Mouse (Mus musculus): ENCODE results near the gene Ppm1j. TPM values are rescaled to one million over a fixed set of nuclear protein-coding genes. Genes with fewer than 3 reads are reported as not detected.
"Not testable (repeated sequence)": the region's sequence is repeated elsewhere in the genome, so short reads cannot be mapped to it uniquely, and the experiment has no call there.

The Ppm1j gene
- polyA plus RNA-seq (2012; rRNA removed) = 178 and 205 TPM in 2 replicates

DNA sequence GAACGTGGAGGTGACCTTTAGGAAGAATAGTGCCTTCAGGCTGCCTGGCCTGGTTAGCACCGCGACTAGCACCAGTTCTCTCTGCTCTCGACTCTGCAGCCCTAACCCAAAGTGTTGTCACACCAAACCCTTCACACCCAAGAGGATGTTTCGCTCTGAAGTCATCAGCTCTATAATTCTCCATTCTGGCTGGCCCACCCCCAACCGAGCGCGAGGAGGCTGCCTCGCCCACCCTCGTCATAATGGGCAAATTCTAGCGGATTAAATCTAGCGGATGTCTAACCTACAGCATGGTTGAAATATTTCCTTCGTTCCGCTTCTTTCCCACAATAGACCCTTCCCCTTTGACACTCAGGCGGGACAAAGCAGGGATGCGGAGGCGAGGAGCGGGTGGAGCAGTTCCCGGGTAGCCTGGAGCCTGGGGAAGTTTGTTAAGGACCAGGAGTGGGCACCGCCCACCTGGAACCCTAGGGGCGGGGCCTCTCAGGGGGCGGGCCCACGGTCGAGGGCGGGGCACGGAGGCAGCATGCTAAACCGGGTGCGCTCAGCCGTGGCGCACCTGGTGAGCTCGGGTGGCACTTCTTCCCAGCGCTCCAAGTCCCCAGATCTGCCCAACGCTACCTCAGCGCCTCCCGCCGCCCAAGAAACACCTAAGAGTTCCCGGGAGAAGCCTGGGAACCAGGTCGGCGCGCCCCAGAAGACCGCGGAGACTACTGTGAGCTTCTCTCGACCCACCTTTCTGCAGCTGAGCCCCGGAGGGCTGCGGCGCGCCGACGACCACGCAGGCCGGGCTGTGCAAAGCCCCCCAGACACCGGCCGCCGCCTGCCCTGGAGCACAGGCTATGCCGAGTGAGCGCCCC, at the start of gene Ppm1j:
Gene Ppm1j (plus strand): TSS at position 496 of the 860 bp plus-strand sequence.
- H3K4me3 ChIP-seq (ENCODE audit: control insufficient read depth, low read depth, low read length) = peak within 1 kb of the TSS; percentile 89
- H3K4me1 ChIP-seq (ENCODE audit: control insufficient read depth, insufficient read depth, low read length) = peaks cover 18% of the 10 kb centered on the region
- H3K27me3 ChIP-seq (ENCODE audit: control insufficient read depth, insufficient read depth, low read length) = no peaks in the 10 kb centered on the region; the same call in 1 of the 2 replicates
- no peak within 1 kb of the TSS for H3K27ac ChIP-seq (ENCODE audit: control insufficient read depth, insufficient read depth, low read depth, low read length)
- H3K36me3 ChIP-seq (ENCODE audit: control insufficient read depth, insufficient read depth, low read length) = no peaks in the 10 kb centered on the region
- peak; percentile 22 for TF ChIP-seq POLR2A (IDR thresholded peaks at IDR 0.05; ENCODE audit: control insufficient read depth, low read depth, low read length)
- no peak for TF ChIP-seq CTCF (IDR thresholded peaks at IDR 0.05; ENCODE audit: control insufficient read depth, insufficient read depth, insufficient replicate concordance, low read depth, low read length)

DNA sequence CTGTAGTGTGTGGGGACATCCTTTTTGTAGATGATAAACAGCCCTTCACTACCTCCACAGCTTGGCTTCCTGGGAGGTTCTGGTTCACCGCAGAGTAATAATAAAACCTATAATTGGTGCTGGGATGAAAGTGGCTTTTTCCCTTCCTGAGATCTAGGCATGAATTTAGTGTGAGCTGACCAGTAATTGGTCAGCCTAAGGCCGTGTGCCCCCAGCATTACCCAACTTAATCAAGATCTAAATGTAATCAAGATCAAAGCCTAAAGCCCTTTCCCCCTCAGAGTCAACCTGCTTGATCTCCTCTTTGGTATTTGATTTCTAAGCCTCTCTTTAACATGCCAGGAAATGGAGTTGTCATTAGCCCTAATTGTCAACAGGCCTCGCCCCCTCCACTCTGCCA, 47.9 kb upstream of the Ppm1j start:
- no peak overlapping the region for H3K27ac ChIP-seq (ENCODE audit: control insufficient read depth, insufficient read depth, low read depth, low read length)
- H3K4me1 ChIP-seq (ENCODE audit: control insufficient read depth, insufficient read depth, low read length) = peaks cover 2% of the 10 kb centered on the region; the same call in 1 of the 2 replicates
- no peaks in the 10 kb centered on the region for H3K27me3 ChIP-seq (ENCODE audit: control insufficient read depth, insufficient read depth, low read length)
- no peak for TF ChIP-seq POLR2A (IDR thresholded peaks at IDR 0.05; ENCODE audit: control insufficient read depth, low read depth, low read length)
- no peak for TF ChIP-seq CTCF (IDR thresholded peaks at IDR 0.05; ENCODE audit: control insufficient read depth, insufficient read depth, insufficient replicate concordance, low read depth, low read length)
- H3K4me3 ChIP-seq (ENCODE audit: control insufficient read depth, low read depth, low read length) = no peak overlapping the region
- no peaks in the 10 kb centered on the region for H3K36me3 ChIP-seq (ENCODE audit: control insufficient read depth, insufficient read depth, low read length)

DNA sequence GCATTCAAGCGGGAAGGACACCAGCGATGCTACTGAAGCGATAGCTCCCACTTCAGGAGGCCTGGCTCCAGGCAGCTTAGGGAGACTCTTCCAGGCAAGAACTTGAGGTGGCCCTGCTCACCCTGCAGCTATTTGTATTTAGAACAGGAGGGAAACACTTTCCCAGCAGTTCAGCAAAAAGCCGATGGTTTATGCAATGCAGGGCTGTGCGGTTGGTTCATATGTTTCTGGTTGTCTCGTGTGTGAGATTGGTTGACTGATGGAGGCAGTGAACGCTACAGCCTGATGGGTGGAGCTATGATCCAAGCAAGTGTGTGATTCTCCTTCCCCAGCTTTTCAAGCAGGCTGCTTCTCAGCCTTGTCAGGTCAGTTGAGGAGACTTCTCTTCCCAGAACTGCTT, 46.2 kb upstream of the Ppm1j start:
- H3K4me3 ChIP-seq (ENCODE audit: control insufficient read depth, low read depth, low read length) = no peak overlapping the region
- H3K36me3 ChIP-seq (ENCODE audit: control insufficient read depth, insufficient read depth, low read length) = no peaks in the 10 kb centered on the region
- H3K27me3 ChIP-seq (ENCODE audit: control insufficient read depth, insufficient read depth, low read length) = no peaks in the 10 kb centered on the region
- peaks cover 2% of the 10 kb centered on the region; the same call in 1 of the 2 replicates for H3K4me1 ChIP-seq (ENCODE audit: control insufficient read depth, insufficient read depth, low read length)
- H3K27ac ChIP-seq (ENCODE audit: control insufficient read depth, insufficient read depth, low read depth, low read length) = no peak overlapping the region
- TF ChIP-seq CTCF (IDR thresholded peaks at IDR 0.05; ENCODE audit: control insufficient read depth, insufficient read depth, insufficient replicate concordance, low read depth, low read length) (no peak), POLR2A (IDR thresholded peaks at IDR 0.05; ENCODE audit: control insufficient read depth, low read depth, low read length) (no peak)

DNA sequence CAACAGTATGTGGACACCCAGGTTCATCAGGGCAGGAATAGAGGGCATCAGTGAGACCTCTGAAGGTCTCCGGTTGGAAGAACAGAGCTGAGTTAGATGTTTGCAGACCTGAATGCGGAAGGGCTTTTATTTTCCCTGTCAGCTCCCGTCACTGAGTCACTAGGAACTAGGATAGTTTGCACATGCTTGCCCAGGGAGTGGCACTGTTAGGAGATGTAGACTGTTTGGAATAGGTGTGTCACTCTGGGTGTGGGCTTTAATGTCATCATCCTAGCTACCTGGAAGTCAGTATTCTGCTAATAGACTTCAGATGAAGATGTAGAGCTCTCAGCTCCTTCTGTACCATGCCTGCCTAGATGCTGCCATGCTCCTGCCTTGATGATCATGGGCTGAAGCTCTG, 38.9 kb upstream of the Ppm1j start:
- no peak overlapping the region for H3K27ac ChIP-seq (ENCODE audit: control insufficient read depth, insufficient read depth, low read depth, low read length)

DNA sequence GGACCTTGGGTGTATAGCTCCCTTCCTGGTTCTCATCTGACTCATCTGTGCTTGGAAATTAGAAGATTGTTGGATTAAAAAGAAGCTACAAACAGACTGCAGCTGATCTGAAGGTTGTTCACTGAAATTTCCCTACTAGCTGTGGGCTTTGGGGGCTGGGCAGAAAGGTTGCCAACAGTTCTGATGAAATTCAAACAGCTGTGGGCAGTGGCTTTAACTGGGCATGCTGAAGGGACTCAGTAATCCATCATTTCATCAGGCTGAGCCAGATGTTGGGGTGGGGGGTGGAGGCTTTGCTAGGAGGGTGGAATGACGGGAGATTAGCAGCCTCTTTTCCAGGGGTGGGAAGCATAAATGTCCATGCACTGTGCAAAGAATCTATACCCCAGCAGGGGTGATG, 37.7 kb upstream of the Ppm1j start:
- no peak for TF ChIP-seq CTCF (IDR thresholded peaks at IDR 0.05; ENCODE audit: control insufficient read depth, insufficient read depth, insufficient replicate concordance, low read depth, low read length)
- no peak for TF ChIP-seq POLR2A (IDR thresholded peaks at IDR 0.05; ENCODE audit: control insufficient read depth, low read depth, low read length)
- no peaks in the 10 kb centered on the region for H3K27me3 ChIP-seq (ENCODE audit: control insufficient read depth, insufficient read depth, low read length)
- H3K27ac ChIP-seq (ENCODE audit: control insufficient read depth, insufficient read depth, low read depth, low read length) = no peak overlapping the region
- no peaks in the 10 kb centered on the region for H3K36me3 ChIP-seq (ENCODE audit: control insufficient read depth, insufficient read depth, low read length)
- H3K4me3 ChIP-seq (ENCODE audit: control insufficient read depth, low read depth, low read length) = no peak overlapping the region
- H3K4me1 ChIP-seq (ENCODE audit: control insufficient read depth, insufficient read depth, low read length) = no peaks in the 10 kb centered on the region; the same call in 1 of the 2 replicates

More for the DNA sequence above, 38.9 kb upstream of the Ppm1j start:
- no peak overlapping the region for H3K4me3 ChIP-seq (ENCODE audit: control insufficient read depth, low read depth, low read length)
- H3K27me3 ChIP-seq (ENCODE audit: control insufficient read depth, insufficient read depth, low read length) = no peaks in the 10 kb centered on the region
- TF ChIP-seq CTCF (IDR thresholded peaks at IDR 0.05; ENCODE audit: control insufficient read depth, insufficient read depth, insufficient replicate concordance, low read depth, low read length) = no peak
- no peak for TF ChIP-seq POLR2A (IDR thresholded peaks at IDR 0.05; ENCODE audit: control insufficient read depth, low read depth, low read length)
- no peaks in the 10 kb centered on the region for H3K36me3 ChIP-seq (ENCODE audit: control insufficient read depth, insufficient read depth, low read length)
- H3K4me1 ChIP-seq (ENCODE audit: control insufficient read depth, insufficient read depth, low read length) = no peaks in the 10 kb centered on the region

DNA sequence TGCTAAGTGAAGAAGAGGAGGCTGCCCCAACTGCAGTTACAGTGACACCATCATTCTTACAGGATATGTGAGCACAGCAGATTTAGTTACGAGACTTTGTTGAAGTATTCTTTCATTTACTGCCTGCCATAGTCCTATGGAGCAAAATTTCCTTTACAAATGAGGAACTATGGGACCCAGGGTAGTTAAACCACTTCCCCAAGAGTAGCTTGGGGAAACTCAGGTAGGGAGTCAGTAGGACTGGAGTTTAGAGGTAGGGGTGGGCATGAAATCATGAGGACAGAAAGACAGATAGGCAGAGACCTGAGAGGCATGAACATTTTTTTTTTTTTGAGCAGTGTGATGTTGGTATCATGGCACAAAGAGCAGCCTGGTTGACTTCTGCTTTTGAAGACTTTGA, 37.0 kb upstream of the Ppm1j start:
- no peaks in the 10 kb centered on the region for H3K36me3 ChIP-seq (ENCODE audit: control insufficient read depth, insufficient read depth, low read length)
- no peak overlapping the region for H3K27ac ChIP-seq (ENCODE audit: control insufficient read depth, insufficient read depth, low read depth, low read length)
- no peak overlapping the region for H3K4me3 ChIP-seq (ENCODE audit: control insufficient read depth, low read depth, low read length)
- TF ChIP-seq CTCF (IDR thresholded peaks at IDR 0.05; ENCODE audit: control insufficient read depth, insufficient read depth, insufficient replicate concordance, low read depth, low read length) = no peak
- no peak for TF ChIP-seq POLR2A (IDR thresholded peaks at IDR 0.05; ENCODE audit: control insufficient read depth, low read depth, low read length)
- no peaks in the 10 kb centered on the region for H3K27me3 ChIP-seq (ENCODE audit: control insufficient read depth, insufficient read depth, low read length)
- H3K4me1 ChIP-seq (ENCODE audit: control insufficient read depth, insufficient read depth, low read length) = no peaks in the 10 kb centered on the region; the same call in 1 of the 2 replicates

DNA sequence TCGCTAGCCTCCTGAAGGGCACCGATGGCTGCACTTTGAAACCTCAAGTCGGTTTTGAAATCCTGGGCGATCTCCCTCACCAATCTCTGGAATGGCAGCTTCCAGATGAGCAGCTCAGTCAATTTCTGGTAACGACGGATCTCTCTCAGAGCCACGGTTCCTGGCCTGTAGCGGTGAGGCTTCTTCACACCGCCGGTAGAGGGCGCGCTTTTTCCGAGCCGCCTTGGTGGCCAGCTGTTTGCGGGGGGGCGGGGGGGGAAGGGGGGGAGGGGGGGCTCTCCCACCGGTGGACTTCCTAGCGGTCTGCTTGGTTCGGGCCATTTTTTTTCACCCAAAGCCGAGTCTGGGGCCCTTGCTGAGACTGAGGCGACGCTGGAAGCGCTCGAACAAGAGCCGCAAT, 28.0 kb upstream of the Ppm1j start:
- not testable (repeated sequence) for H3K4me1 ChIP-seq (ENCODE audit: control insufficient read depth, insufficient read depth, low read length); H3K36me3 ChIP-seq (ENCODE audit: control insufficient read depth, insufficient read depth, low read length); H3K27ac ChIP-seq (ENCODE audit: control insufficient read depth, insufficient read depth, low read depth, low read length); H3K27me3 ChIP-seq (ENCODE audit: control insufficient read depth, insufficient read depth, low read length)
- peak; percentile 59; the same call in 1 of the 2 replicates for TF ChIP-seq CTCF (IDR thresholded peaks at IDR 0.05; ENCODE audit: control insufficient read depth, insufficient read depth, insufficient replicate concordance, low read depth, low read length)
- H3K4me3 ChIP-seq (ENCODE audit: control insufficient read depth, low read depth, low read length) = peak overlapping the region; percentile 27

Data from testis, adult 2 months (tissue).